Mouse (Mus musculus) heart, postnatal 0 days (tissue): ENCODE measurements at regions not wholly inside any gene's neighbourhood (a gene's known extent, or its start where the extent isn't known, plus 50 kb on each side); places are given as distances from the start of the nearest gene placed in this dataset.

ENCODE experiments used
- ATAC-seq: fragments of 200-750 bp; cut with Nextera tagmentation; 2 replicates; pipeline ENCODE4 v1.8.0; 2017; ENCODE audit warnings: low read depth, moderate number of reproducible peaks, moderate library complexity; ENCODE audit not compliant: insufficient read depth
- DNase-seq: peaks from one replicate; pipeline ENCODE4 v3.0.0-alpha.2; 2016; ENCODE audit warnings: low spot score
- H3K27ac ChIP-seq: fragments of 300-500 bp; sonication (generic); 2 replicates; pipeline ENCODE4 v1.5.1; 2014; ENCODE audit warnings: low read depth, mild to moderate bottlenecking
- H3K27me3 ChIP-seq: fragments of 300-500 bp; sonication (generic); 2 replicates; pipeline ENCODE4 v1.6.1; 2014; ENCODE audit warnings: low read length, mixed read lengths; ENCODE audit not compliant: control insufficient read depth, insufficient read depth
- H3K36me3 ChIP-seq: fragments of 300-500 bp; sonication (generic); replicated peaks from 2 replicates; pipeline ENCODE4 v1.6.1; 2014; ENCODE audit warnings: low read length, mixed read lengths; ENCODE audit not compliant: control insufficient read depth, insufficient read depth
- H3K4me1 ChIP-seq: fragments of 300-500 bp; sonication (generic); 2 replicates; pipeline ENCODE4 v1.6.1; 2014; ENCODE audit warnings: antibody characterized with exemption; ENCODE audit not compliant: control insufficient read depth, insufficient read depth
- H3K4me2 ChIP-seq: fragments of 300-500 bp; sonication (generic); 2 replicates; pipeline ENCODE4 v1.6.1; 2014; ENCODE audit warnings: low read depth, mild to moderate bottlenecking, low read length, moderate library complexity
- H3K4me3 ChIP-seq: fragments of 300-500 bp; sonication (generic); 2 replicates; pipeline ENCODE4 v1.5.1; 2014; ENCODE audit warnings: low read depth, low read length
- H3K9ac ChIP-seq: fragments of 300-500 bp; sonication (generic); replicated peaks from 2 replicates; pipeline ENCODE4 v1.6.1; 2014; ENCODE audit warnings: low read depth, low read length, mixed read lengths
- H3K9me3 ChIP-seq: fragments of 300-500 bp; sonication (generic); replicated peaks from 2 replicates; pipeline ENCODE4 v1.6.1; 2016; ENCODE audit warnings: low read length; ENCODE audit not compliant: control insufficient read depth
- CTCF ChIP-seq: IDR thresholded peaks from 2 replicates; pipeline ENCODE4 v1.5.1; 2016; ENCODE audit warnings: antibody characterized with exemption, control low read depth, low read depth
- EP300 ChIP-seq: IDR thresholded peaks from 2 replicates; pipeline ENCODE4 v1.6.1; 2016; ENCODE audit warnings: antibody characterized with exemption, low read depth
- WGBS: fragments of 180-500 bp; shearing (Covaris S2); extraction: QIAGEN DNeasy Blood & Tissue Kit; methylation state at CpG from one replicate; pipeline ENCODE4 v1.1.7; 2014; 5-methylcytosine and 5-hydroxymethylcytosine counted together

- no peaks in the 10 kb centered on the region for H3K9me3 ChIP-seq
- H3K4me1 ChIP-seq = peaks cover 39% of the 10 kb centered on the region
- H3K4me2 ChIP-seq = no peak overlapping the region
- H3K36me3 ChIP-seq = no peaks in the 10 kb centered on the region
- no peaks in the 10 kb centered on the region for H3K27me3 ChIP-seq
- no peak overlapping the region for H3K4me3 ChIP-seq
- H3K9ac ChIP-seq = no peak overlapping the region
- no peak overlapping the region for H3K27ac ChIP-seq
- no peak for TF ChIP-seq CTCF
- TF ChIP-seq EP300 = no peak
- ATAC-seq (no peak), DNase-seq (no peak)
- 72% methylated on average over 5 of the region's 5 CpGs for WGBS
Measured at GRCm38 (mm10) chr17:26363853-26364532, 50.6 kb upstream of the Neurl1b start.
